Mouse (Mus musculus): ENCODE data around the gene Eif5.

Gene Eif5

DNA sequence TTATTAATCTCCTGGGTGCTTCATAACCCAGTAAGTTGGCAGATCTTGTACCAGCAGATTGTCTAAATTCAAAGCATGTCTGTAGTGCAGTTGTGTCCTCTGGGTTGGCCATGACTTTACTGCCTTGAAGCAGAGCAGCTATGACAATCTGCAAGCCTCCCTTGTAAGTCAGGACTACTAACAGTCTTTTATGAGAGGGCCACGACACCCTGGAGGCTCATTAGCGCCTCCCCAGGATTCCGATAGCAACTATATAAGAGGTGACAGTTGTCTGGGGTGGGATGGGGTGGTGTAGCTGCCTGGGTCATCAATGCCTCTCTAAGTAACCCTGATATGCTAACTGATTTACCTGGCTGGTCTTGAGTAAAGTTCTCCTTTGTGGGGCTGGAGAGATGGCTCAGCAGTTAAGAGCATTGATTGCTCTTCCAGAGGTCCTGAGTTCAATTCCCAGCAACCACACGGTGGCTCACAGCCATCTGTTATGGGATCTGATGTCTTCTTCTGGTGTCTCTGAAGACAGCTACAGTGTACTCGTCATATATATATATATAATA lies 25.3 kb downstream of the Eif5 start:
- WGBS: 53% methylated on average over 5 of the region's 5 CpGs

DNA sequence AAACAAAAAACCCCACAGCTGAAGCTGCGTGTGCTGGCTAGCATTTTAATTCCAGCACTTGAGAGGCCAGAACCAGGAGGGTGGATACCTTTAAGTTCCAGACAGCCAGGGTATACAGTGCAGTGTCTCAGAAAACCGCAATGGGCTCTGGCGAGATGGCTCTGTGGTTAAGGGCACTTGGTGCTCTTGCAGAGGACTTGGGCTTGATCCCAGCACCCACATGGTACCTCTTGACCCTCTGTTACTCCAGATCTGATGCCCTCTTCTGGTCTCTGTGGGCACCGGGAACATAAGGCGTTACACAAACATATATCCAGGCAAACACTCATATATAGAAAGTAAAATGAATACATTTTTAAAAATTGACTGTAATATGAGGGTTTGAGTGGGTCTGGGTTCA lies 27.5 kb downstream of the Eif5 start:
- WGBS: 84% methylated on average over 5 of the region's 5 CpGs

DNA sequence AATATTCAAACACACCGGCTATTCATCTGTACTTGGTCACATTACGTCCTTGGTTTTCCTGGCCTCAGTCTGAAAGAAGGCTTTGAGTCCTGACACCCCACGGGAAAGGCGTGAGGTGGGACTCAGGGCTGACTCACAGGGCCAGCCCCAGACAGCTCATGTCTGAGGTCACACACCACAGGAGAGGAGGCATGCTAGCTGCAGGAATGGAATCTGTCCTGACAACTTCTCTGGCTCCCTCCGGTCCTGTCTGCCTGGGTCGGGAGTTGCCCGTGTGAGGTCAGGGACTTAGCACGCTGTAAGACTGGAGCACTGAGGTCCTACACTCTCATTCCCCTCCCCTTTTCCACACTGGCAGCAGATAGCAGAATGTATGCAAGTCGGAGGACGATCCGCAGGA lies 31.0 kb downstream of the Eif5 start:
- WGBS: 73% methylated on average over 11 of the region's 11 CpGs

DNA sequence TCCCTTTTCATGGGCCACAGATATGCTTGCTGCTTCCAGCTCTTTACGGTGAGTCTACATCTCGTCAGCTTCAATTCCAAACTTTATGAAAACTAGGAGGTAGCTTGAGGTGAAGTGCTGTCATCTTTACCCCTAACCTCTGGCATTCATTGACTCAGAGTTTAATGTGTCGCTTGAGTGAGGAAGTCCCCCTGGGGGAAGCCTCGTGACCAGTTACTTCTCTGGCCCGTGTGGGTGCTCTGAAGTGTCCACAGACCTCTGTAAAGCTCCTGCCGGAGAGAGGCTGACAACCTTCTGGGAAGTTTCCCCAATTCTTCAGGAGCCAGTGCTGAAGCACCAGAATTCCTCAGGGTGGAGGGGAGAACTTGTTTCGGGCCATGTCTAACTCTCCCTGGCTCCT lies 34.6 kb downstream of the Eif5 start:
- WGBS: 74% methylated on average over 7 of the region's 7 CpGs

DNA sequence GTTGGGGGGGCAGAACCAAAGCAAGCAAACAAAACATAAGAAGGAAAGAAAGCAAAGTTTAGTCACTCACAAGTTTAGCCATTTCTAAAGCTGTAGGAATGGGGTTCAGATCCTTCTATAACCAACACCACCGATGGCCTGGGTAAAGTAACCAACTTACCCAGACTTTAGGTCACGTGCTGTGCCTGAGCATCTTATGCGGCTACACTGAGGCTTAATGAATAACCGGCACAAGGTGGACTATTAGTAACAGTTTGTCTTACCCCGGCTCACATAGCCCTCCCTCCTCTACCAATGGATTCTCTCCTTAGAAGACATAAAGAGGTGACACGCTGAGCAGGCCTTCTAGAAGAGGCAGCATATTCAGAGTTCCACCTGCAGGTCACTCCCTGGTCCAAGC lies 35.5 kb downstream of the Eif5 start:
- WGBS: 21% methylated on average over 6 of the region's 6 CpGs

DNA sequence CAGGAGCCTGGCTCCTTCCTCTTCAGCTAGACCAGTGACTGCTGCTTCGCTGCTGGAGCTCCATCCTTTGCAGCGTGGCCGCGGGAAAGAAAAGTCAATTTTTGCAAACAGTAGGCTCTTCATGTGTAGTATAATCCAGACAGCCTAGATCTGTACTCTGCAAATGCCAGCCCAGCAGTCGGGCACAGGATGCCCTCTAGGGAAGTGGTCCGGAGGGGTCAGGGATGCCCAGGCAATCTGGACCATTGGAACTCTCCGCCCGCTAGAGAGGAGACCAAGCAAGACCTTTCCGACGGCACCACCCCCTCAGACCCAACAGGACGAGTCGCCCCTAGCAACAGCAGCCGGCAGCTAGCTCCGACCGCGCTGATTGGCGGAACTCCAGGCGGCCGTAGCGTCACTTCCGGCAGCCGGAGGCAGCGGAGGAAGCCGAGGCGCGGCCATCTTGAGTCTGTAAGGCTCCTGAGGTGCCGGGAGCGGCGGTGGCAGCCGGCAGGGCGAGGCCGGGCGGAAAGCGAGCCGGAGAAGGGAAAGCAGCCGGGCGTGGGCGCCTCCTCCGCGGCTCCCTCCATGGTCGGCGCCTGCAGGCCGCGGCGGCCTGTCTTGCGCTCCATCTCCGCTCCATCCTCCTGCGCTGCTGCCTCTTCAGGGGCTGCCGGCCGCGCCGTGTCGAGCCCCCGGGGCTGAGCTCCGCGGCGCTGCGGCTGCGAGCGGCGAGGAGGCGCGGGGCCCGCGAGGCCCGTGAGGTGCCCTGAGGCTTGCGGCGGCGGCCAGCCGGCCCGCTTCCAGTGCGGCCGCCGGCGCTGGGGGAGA lies 36.5 kb downstream of the Eif5 start, which contains the start of gene Mark3:
TSS of gene Mark3 (plus strand) at position 450 of the 813 bp plus-strand sequence.
- under 1% methylated on average over 70 of the region's 75 CpGs for WGBS

DNA sequence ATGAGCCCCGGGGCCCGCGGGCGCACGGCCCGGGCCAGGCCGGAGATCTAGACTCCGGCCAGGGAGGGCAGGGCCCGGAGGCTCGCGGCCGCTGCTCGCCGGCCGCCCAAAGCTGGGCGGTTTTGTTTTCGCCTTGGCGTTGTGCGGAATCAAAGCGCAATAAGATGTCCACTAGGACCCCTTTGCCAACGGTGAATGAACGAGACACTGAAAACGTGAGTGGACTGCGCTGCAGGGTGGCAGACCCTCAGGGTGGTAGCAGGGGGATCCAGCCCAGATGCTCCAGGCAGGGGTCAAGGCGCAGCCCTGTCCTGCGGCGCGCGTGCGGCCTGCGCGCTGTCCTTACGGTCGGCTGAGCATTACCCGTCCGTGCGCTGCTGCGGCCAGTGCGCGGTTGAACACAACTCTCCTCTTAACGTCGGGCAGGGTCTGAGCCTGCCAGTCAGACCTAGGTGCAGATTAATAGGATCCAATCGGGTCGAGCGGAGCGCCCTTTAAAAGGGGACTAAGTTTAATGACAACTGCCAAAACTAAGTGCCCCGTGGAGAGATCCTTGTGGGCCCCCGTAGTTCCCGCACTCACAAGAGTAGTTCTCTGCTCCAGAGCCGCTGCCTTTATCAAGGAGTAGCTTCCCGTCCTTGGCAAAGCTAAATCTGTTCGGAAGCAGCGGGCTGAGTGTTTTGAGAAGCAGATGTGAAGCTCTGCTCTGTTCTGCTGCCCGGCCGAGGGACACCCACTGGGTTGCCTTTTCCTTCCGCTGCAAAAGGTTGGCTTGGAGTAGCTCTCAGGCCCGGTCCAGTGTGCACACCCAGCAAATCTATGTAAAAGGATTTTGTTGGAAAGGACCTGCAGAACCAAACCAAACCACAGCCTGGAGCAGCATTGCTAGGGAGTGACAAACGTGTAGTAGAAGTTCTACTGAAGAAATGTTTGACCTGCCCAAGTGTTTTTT lies 37.3 kb downstream of the Eif5 start:
- WGBS: under 1% methylated on average over 58 of the region's 58 CpGs

DNA sequence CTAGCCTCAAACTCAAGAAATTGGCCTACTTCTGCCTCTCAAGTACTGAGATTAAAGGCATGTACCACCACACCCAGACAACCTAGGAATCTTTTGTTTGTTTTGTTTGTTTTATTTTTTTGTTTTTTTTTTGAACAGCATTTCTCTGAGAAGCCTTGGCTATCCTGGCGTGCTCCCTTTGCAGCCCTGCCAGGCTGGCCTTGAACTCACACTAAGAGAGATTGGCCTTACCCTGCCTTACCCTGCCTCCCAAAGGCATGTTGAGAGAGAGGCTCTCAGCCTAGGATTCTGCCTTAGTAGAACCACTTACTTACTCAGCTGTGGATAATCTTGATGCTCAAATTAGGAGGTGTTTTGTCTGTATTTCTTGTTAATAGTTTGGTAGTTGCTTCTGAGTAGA lies 45.2 kb downstream of the Eif5 start:
- 74% methylated on average over 1 of the region's 1 CpGs for WGBS

DNA sequence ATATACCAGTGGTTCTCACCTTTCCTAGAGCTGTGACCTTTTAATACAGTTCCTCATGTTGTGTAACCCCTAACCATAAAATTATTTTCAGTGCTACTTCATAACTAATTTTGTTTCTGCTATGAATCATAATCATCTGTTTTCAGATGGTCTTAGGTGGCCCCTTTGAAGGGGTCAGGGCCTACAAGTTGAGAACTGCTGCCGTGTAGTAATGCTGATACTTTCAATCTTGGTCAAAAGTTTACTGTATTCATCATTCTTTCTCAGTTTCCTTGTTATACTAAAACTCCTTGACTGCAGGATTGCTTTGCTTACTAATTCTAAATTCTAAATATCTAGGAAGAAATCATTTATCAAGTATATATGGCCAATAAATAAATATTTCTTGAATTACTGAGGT lies 46.6 kb downstream of the Eif5 start:
- 67% methylated on average over 1 of the region's 1 CpGs for WGBS

DNA sequence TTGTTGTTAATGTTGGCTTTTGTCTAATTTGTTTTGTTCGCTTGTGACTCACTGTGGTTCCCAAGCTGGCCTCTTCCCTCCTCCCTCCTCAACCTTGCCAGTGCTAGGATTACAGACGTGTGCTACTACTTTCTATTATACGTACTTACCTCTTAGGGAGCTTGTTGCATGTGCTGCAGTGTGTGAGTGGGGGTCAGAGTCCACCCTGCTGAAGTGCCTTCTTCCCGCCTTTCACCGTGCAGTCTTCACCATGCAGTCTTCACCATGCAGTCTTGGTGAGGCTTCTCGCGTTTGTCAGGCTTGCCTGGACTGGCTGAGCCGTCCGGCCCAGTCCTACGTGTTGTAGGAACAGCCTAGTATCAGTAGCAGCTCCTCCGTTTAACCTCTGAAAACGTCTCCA lies 49.4 kb downstream of the Eif5 start:
- WGBS: 69% methylated on average over 12 of the region's 12 CpGs

DNA sequence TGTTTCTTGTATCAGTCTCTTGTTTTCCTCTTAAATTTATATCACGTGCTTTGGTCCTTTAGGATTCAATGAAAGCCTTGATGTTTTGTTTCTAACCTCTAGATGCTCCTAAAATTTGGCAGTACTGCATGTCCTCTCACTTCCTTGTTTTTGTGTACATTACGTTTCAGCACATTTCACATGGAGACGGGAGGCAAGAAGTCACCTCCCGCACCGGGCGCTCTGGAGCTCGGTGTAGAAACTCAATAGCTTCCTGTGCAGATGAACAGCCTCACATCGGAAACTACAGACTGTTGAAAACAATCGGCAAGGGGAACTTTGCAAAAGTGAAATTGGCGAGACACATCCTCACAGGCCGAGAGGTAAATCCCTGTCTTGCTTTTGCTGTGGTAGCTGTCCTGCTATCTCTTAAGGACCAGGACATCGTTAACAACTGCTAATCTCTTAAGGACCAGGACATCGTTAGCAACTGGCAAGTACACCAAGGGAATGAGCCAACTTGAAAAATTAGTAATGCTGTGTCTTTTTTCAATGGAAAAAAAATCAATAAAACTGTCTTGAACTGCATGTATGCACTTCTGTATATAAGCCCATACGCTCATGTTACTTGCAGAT lies 54.7 kb downstream of the Eif5 start:
- WGBS: 45% methylated on average over 14 of the region's 14 CpGs

DNA sequence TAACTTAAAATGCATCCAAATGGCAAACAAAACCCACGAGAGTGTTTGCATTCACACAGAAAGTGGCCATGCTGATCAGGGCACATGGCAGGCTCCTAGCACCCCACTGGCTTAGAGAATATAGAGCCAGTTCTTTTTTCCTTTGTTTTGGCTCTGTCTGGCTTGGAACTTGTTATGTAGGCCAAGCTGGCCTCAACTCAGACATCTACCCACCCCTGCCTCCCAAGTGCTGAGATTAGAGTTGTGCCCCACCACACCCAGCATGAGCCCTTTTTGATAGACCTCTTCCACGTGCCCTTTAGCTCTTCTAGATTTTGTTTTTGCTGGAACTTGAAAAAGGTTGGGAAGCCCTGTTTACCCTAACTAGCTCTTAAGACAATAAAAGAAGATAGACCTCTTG lies 56.0 kb downstream of the Eif5 start:
- 42% methylated on average over 2 of the region's 2 CpGs for WGBS
